9 mouse cellular contexts compared by ENCODE assay signal in genomic region chr5:24475476-24476241, GRCm38 (mm10). TPM values are rescaled to one million over a fixed set of nuclear protein-coding genes. Genes with fewer than 3 reads are reported as not detected.
DNase-seq lines count a peak whose midpoint lies in the region; ATAC-seq lines count a peak whose summit lies in the region.
"Had no signal": no experiment of that assay in that cellular context is flagged by ENCODE, and none has a peak within 500 bp of the region (broad histone marks: within the 10 kb centered on the region; RNA-seq: fewer than 3 reads in every experiment).

No protein-coding gene starts in this region.

- H3K4me2 ChIP-seq in neural tube, embryonic 12.5 days (replicated peaks): 0 out of 2 replicates have a peak overlapping the region, but pooled peaks have one; percentile 68

- no peak overlapping the region for H3K4me3 ChIP-seq in neural tube, embryonic 12.5 days

- H3K36me3 ChIP-seq in neural tube, embryonic 12.5 days: peaks cover 42% of the 10 kb centered on the region

- peaks cover 31% of the 10 kb centered on the region for H3K4me1 ChIP-seq in neural tube, embryonic 12.5 days

- H3K9ac ChIP-seq in neural tube, embryonic 12.5 days: no peak overlapping the region

- no peak for DNase-seq in neural tube, embryonic 10.5 days (ENCODE audit: extremely low spot score, low spot score)
- DNase-seq in fat pad, adult 2 months (ENCODE audit: extremely low read depth, low read depth, low spot score): peak; percentile 88
- DNase-seq in kidney, postnatal 10 days: peak; percentile 67
- peak; percentile 34 for DNase-seq in ovary, postnatal 14 days (ENCODE audit: low spot score)
- no peak for DNase-seq in left cerebral cortex, adult 11 months (ENCODE audit: low spot score)
- no peak for DNase-seq in frontal cortex, postnatal 10 days (ENCODE audit: low spot score in 2 of 2)
- no peak for DNase-seq in layer of hippocampus, adult 9-11 months

- ATAC-seq in neural tube, embryonic 12.5 days (ENCODE audit: low FRiP score, low read depth): no peak

- H3K27ac ChIP-seq in neural tube, embryonic 12.5 days: no peak overlapping the region

- no peaks in the 10 kb centered on the region for H3K9me3 ChIP-seq in neural tube, embryonic 12.5 days

- WGBS in neural tube, embryonic 12.5 days: 77% methylated on average over 6 of the region's 6 CpGs

- H3K27me3 ChIP-seq in neural tube, embryonic 12.5 days (replicated peaks): peaks cover 35% of the 10 kb centered on the region

RNA-seq across cellular contexts. Expression of gene Agap3, which starts 23.7 kb away (rescaled TPM):
- polyA plus RNA-seq in neural tube, embryonic 12.5 days (2016; fragmentation: Nextera tagmentation; extraction: Ambion mirVana): 109 and 113 TPM in 2 replicates

RNA-seq across cellular contexts. Expression of gene Tmub1, which starts 28.0 kb away (rescaled TPM):
- polyA plus RNA-seq in neural tube, embryonic 12.5 days (2016; fragmentation: Nextera tagmentation; extraction: Ambion mirVana): 35.3 and 40.0 TPM in 2 replicates

RNA-seq across cellular contexts. Expression of gene Fastk, which starts 30.6 kb away (rescaled TPM):
- polyA plus RNA-seq in neural tube, embryonic 12.5 days (2016; fragmentation: Nextera tagmentation; extraction: Ambion mirVana): 114 TPM in 2 replicates

RNA-seq across cellular contexts. Expression of gene Gbx1, which starts 51.3 kb away (rescaled TPM):
- 11.0 and 12.0 TPM in 2 replicates for polyA plus RNA-seq in neural tube, embryonic 12.5 days (2016; fragmentation: Nextera tagmentation; extraction: Ambion mirVana)
- polyA plus RNA-seq: liver, embryonic 16.5 days had no signal

RNA-seq across cellular contexts. Expression of gene Slc4a2, which starts 52.0 kb away (rescaled TPM):
- polyA plus RNA-seq in neural tube, embryonic 12.5 days (2016; fragmentation: Nextera tagmentation; extraction: Ambion mirVana): 23.0 and 24.3 TPM in 2 replicates

Comparison
In these comparisons a context has a peak if more than half of its experiments do, and no peak if none do; other contexts are left out.
1. DNase-seq: peak in fat pad, adult 2 months (single experiment), kidney, postnatal 10 days (single experiment) and ovary, postnatal 14 days (single experiment); none in neural tube, embryonic 10.5 days (single experiment), left cerebral cortex, adult 11 months (single experiment), frontal cortex, postnatal 10 days (0 of 2) and layer of hippocampus, adult 9-11 months (single experiment).